Mouse (Mus musculus) splenic B cell, adult 2 months (primary cell): ENCODE results near the gene Hras.

Source experiments
- DNase-seq: peaks from one replicate; pipeline ENCODE4 v3.0.0-alpha.2; 2011; ENCODE audit warnings: low read depth, low spot score
- H3K27me3 ChIP-seq: 2 replicates; pipeline ENCODE4 v1.6.1; 2012; ENCODE audit warnings: mild to moderate bottlenecking, low read length, moderate library complexity, mixed read lengths; ENCODE audit not compliant: control insufficient read depth, poor library complexity, insufficient read depth, severe bottlenecking
- H3K36me3 ChIP-seq: 2 replicates; pipeline ENCODE4 v1.6.1; 2012; ENCODE audit warnings: mild to moderate bottlenecking, low read length, moderate library complexity, mixed read lengths; ENCODE audit not compliant: control insufficient read depth, poor library complexity, insufficient read depth, severe bottlenecking

Hras gene

DNA sequence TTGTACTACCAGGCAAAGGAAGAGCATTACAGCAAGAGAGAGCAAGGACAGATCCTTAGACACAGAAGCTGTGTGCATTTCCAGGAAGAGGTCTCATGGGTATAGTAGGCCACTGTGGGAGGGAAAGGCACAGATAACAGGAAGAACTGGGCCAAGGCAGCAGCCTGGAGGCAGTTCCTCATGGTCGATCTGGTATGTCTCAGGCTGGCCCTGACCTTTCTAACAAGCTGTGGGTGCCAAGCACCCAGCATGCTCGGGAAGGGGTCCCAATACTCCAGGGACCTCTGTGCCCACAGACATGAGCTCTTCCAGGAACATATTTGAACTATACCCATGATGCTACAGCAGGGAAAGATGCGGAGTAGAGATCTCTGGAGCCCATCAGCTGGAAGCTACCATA is 10.7 kb upstream of the Hras start:
- no peak for DNase-seq
- Histone ChIP-seq H3K36me3 (no peaks in the 10 kb centered on the region), H3K27me3 (no peaks in the 10 kb centered on the region)

DNA sequence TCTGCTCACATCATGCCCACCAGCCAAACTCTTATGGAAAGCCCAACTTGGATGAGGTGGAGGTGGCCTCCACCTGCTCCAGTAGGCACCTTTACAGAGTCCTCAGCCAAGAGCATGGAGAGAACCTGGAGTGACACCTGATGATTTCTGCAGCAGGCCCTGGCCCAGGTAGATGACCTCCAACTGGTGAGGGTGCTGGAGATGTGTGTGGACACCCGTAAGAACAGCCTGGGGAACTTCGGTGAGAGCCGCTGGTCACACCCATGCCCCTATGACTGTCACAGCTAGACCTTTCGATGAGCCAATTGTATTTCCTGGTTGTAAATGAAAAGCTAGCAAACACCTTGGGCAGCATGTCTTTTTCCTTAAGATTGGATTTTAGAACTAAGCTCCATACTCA is 4.3 kb upstream of the Hras start:
- Histone ChIP-seq H3K36me3 (no peaks in the 10 kb centered on the region), H3K27me3 (no peaks in the 10 kb centered on the region)
- no peak for DNase-seq

DNA sequence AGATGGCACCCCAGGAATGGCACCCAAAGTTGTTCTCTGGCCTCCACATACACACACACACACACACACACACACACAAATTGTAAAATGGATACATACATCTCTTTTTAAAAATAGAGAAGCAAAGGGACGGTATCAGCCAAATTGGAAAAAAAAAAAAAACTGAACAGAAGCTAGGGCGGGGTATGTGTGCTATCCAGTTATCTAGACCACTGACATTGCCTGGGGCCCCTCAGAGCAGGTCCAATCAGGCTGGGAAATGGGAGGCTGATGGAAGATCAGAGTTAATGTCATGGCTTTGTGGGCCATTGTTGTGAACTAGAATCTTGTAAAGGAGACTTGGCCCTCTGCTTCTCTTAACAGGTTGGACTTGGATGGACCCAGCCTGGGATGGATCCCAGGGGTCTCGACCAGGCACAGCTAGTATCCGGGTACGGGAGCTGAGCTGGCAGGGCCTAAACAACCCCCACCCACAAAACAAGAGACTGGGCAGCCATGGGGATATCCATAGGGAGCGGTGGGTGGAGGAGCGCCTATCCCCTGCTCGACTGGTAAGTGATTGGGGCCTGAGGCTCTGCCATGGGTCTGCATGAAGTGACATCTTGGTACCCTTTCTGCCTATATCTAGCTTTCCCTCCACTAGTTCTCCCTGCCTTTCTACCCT is 2.9 kb upstream of the Hras start:
- no peak for DNase-seq
- H3K27me3 ChIP-seq, result no peaks in the 10 kb centered on the region
- H3K36me3 ChIP-seq, result 0 out of 2 replicates have a peak, but pooled peaks cover 1% of the 10 kb centered on the region

DNA sequence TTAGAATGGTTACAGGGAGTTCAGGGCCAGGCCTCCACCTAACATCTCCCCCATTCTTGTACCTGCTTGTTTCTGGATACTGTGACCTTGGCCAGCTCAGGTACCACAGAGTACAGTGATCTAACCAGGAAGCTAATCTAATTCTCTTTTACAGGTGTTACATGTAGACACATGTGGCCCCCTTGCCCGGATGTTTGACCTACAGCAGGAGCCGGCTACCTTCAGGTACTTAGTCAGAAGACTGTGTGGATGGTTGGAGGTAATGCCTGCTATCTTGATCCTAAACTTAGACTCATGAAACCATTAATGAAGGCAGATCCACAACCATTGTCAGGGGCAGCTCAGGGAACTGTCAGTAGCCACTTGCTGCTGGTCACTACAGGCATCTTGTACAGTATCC is 1.9 kb upstream of the Hras start:
- Histone ChIP-seq H3K27me3 (no peaks in the 10 kb centered on the region), H3K36me3 (peaks cover 8% of the 10 kb centered on the region)
- no peak for DNase-seq

DNA sequence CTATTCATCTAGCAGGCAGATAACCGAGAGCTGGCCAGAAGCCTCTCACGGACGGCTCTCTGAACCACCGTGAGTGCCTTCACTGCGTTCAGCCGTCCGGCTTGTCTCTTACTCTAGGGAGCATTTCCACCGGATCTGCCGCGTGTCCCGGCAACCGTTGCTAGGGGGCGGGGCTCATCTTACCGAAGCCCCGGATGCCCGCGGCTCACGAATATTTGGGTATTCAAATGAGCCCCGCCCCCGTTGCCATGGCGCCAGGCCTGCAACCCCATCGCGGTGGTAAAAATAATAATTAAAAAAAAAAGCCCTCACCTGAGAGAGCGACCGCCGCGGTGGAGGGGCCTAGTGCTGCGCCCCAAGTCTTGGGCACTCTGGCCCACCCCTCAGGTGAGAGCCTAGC is 1.0 kb upstream of the Hras start:
- H3K36me3 ChIP-seq, result peaks cover 12% of the 10 kb centered on the region
- no peaks in the 10 kb centered on the region for H3K27me3 ChIP-seq
- DNase-seq, result peak; percentile 97

DNA sequence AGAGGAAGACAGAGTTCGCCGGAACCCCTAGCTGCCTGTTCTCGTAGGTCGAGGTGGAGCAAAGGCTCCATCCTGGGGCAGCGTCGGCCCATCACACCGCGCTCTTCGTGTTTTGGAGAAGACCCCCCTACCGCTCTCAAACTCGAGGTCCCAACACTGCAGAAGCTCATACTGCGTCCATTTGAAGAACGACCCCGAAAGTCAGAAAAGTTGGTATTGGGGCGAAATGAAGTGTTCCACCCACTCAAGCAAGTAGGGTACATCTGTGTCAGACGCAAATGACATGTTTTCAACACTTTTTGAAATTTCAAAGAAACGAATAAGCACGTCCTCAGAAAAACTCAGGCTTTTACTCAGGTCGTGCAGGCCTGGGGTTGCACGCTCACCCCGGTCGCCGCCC is 604 bp upstream of the Hras start:
- Histone ChIP-seq H3K36me3 (peaks cover 12% of the 10 kb centered on the region), H3K27me3 (no peaks in the 10 kb centered on the region)
- DNase-seq, result no peak

DNA sequence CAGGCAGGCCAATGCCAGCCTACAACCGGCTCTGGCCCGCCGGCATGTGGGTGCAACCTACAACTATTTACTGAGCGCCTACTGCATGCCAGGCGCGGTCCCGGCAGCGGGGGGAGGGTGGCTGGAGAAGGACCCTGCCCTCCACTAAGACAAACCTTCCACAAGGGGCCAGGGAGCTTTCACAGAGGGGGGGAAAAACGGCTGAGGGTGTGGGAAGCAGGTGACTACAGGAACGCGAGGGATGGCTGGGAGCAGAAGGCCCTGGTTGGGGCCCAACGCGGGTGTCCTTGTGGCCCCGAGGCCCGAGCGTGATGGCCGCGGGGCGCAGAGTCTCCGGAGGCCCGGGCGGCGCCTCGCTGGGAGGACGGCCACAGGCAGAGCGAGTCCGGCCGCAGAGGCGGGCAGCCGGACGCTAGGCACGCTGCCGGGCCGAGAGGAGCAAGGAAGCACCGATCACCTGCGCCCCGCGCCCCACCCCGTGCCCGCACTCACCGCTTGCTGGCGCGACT is 403 bp downstream of the Hras start:
- H3K36me3 ChIP-seq, result peaks cover 12% of the 10 kb centered on the region
- H3K27me3 ChIP-seq, result no peaks in the 10 kb centered on the region
- DNase-seq, result no peak

DNA sequence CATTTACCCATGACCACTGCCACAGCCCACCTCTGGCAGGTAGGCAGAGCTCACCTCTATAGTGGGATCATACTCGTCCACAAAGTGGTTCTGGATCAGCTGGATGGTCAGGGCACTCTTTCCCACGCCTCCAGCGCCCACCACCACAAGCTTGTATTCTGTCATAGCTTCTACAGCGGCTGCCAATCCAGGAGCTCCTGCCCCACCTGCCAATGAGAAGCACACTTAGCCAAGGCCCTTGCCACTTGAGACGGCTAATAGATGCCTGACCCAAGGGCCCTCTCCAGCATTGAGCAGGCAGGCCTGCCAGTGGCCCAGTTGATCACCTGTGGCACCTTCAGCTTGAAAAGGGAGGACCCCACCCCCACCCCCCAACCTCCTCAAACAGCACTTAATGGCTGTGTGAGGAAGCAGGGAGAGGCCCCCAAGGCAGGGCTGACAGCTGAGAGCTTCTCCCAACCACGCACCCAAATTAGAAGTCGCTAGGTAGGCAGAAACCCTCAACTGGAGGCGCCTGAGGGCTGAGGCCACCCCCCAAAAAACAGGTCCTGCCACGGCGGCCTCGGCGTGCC is 943 bp downstream of the Hras start:
- peaks cover 12% of the 10 kb centered on the region for H3K36me3 ChIP-seq
- DNase-seq, result no peak
- no peaks in the 10 kb centered on the region for H3K27me3 ChIP-seq

DNA sequence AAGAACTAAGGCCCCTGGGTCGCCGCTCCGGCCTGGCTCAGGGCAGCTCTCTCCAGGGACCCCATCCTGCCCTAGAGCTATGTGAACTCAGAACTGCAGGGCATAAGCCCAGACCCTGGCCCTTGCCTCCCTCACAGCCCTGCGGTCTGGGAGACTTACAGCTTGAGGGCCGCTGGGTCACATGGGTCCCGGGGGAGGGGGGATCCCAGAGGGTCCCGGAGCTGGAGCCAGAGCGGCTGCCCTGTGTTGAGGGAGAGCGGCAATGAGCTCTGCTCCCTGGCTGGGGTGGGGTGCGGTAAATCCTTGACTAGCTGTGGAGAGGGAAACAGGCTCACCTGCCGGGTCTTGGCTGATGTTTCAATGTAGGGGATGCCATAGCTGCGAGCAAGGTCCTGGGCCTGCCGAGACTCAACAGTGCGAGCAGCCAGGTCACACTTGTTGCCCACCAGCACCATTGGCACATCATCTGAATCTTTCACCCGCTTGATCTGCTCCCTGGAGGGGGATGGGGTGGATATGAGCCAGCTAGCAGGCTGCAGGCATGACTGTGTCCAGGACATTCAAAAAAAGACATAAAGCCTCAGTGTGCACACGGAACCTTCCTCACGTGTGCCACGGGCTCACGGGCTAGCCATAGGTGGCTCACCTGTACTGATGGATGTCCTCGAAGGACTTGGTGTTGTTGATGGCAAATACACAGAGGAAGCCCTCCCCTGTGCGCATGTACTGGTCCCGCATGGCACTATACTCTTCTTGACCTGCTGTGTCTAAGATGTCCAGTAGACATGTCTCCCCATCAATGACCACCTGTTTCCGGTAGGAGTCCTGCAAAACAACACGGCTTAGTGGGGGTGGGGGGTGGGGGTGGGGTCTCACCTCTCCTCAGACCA is 1.8 kb downstream of the Hras start:
- no peaks in the 10 kb centered on the region for H3K27me3 ChIP-seq
- no peak for DNase-seq

DNA sequence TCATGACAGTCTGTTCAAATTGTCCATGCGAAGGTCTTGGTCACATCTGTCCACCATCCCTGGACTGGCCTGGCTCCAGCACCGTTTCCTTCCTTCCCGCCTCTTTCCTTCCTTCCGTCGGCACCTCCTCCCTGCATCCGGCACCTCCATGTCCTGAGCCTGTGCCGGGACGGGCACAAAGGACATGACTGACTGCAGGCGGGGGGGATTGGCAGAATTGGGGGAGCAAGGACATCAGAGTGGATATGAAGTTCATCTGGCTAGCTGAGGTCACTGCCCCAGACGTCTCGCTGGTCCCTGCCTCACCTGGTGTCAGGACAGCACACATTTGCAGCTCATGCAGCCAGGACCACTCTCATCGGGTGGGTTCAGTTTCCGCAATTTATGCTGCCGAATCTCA is 2.8 kb downstream of the Hras start:
- H3K36me3 ChIP-seq, result peaks cover 12% of the 10 kb centered on the region
- H3K27me3 ChIP-seq, result no peaks in the 10 kb centered on the region
- DNase-seq, result no peak

More for the DNA sequence above, 1.8 kb downstream of the Hras start:
- peaks cover 12% of the 10 kb centered on the region for H3K36me3 ChIP-seq

DNA sequence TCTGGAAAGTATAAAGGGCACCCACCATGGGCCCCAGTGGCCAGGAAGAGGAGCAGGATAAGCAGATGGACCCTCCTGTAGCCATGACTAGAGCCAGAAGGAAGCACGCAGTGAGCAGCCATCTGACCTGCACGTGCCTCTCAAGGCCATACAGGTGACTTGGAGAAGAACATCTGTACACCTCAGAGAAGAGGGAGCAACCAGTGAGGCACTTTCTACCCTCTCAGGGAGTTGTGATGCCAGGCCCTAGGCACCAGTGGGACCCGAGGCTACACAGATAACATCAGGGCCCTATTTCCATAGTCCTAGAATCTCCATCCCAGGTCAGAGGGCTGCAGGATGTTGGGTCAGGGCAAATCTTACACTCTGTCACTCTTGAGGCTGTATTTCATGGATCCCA is 3.6 kb downstream of the Hras start:
- peaks cover 12% of the 10 kb centered on the region for H3K36me3 ChIP-seq
- no peak for DNase-seq
- H3K27me3 ChIP-seq, result no peaks in the 10 kb centered on the region

DNA sequence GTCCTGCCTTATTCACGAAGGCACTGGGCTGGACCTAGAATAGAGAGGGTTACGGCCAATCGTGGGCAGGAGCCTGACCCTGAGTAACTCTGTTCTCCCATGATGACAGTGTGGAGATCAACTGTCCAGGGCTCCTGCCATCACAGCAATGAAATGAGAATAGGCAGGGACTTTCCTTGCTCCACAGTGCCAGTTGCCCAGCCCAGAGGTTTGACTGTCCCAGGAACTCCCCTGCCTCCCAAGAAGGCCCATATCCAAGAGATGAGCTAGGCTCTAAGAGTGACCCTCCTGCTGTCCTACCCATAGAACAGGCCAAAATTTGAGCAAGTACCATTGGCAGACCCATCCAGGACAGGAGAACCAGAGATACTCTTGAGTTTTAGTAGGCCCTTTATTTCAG is 5.1 kb downstream of the Hras start:
- DNase-seq, result no peak
- Histone ChIP-seq H3K27me3 (no peaks in the 10 kb centered on the region), H3K36me3 (peaks cover 12% of the 10 kb centered on the region)

DNA sequence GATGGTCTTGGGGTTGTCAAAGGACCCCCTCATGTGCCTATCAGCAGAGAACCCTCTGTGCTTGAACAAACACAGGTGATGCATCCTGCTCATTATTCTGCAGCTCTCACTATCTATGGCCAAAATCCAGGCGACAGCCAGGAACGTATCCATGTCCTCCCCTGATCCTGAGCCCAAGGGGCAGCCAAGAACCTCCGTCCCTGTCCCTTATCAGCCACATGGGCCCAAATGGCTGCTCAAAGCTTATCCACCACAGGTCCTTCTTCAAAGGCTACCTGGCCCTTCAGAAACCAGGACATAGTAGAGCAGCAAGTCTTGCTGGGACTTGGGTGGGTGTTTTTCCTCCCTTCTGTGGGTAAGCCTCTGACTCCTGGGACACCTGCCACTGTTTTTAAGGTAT is 5.6 kb downstream of the Hras start:
- no peak for DNase-seq
- Histone ChIP-seq H3K36me3 (peaks cover 12% of the 10 kb centered on the region), H3K27me3 (no peaks in the 10 kb centered on the region)

DNA sequence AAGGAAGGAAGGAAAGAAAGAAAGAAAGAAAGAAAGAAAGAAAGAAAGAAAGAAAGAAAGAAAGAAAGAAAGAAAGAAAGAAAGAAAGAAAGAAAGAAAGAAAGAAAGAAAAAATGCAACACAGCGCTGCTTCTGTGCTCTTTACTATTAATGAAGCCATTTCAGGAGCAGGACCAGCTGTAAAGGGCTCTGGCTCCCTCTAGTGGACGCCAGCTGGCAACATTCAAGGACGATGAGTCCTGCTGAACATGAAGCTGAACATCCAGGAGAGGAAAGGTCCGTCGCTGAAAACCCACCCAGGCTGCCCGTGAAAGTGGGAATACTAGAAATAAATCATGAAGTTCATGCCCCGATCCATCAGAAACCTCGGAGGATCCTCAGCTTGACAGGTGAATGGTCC is 17.6 kb downstream of the Hras start:
- DNase-seq, result peak; percentile 94
- Histone ChIP-seq H3K27me3 (no peaks in the 10 kb centered on the region), H3K36me3 (no peaks in the 10 kb centered on the region)

DNA sequence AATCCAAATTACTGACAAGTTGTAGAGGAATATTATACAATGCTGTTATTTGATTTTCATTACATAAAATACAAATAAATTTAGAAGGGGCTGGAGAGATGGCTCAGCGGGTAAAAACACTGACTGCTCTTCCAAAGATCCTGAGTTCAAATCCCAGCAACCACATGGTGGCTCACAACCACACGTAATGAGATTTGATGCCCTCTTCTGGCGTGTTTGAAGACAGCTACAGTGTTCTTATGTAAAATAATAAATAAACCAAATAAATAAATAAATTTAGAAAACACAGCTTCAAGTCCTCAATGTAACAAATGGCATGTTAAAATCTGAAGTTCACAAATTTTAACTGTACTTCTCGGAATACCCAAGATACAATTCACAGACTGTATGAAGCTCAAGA is 18.7 kb downstream of the Hras start:
- no peak for DNase-seq
- H3K36me3 ChIP-seq, result no peaks in the 10 kb centered on the region
- H3K27me3 ChIP-seq, result no peaks in the 10 kb centered on the region
